Mouse (Mus musculus) ES-E14 (cell line): ENCODE data around the gene Scube1. TPM values are rescaled to one million over a fixed set of nuclear protein-coding genes. Genes with fewer than 3 reads are reported as not detected.

ENCODE experiments used
- DNase-seq: peaks from one replicate; pipeline ENCODE4 v3.0.0-alpha.2; 2013; ENCODE audit warnings: low read depth, low spot score
- H3K27ac ChIP-seq: 2 replicates; pipeline ENCODE4 v1.5.1; 2012; ENCODE audit warnings: low read depth, mild to moderate bottlenecking, low read length, moderate library complexity, mixed read lengths; ENCODE audit not compliant: poor library complexity, insufficient read depth, severe bottlenecking
- H3K36me3 ChIP-seq: 2 replicates; pipeline ENCODE4 v1.6.1; 2012; ENCODE audit warnings: mild to moderate bottlenecking, low read length, moderate library complexity, mixed read lengths; ENCODE audit not compliant: control insufficient read depth, poor library complexity, insufficient read depth, severe bottlenecking
- H3K4me1 ChIP-seq, 2 experiments: fragments of 150-350 bp in 1 of 2; sonication (generic) in 1 of 2; 2 replicates each; pipeline ENCODE4 v1.6.1; 2012; ENCODE audit warnings: low read length in 2 of 2, mild to moderate bottlenecking in 1 of 2, mixed read lengths in 1 of 2; ENCODE audit not compliant: control insufficient read depth in 2 of 2, insufficient read depth in 2 of 2, poor library complexity in 1 of 2
- H3K4me3 ChIP-seq, 2 experiments: fragments of 150-350 bp in 1 of 2; sonication (generic) in 1 of 2; 2 replicates each; pipeline ENCODE4 v1.5.1; 2012; ENCODE audit warnings: low read length in 2 of 2, low read depth in 1 of 2, mild to moderate bottlenecking in 1 of 2, mixed read lengths in 1 of 2; ENCODE audit not compliant: insufficient read depth in 1 of 2, poor library complexity in 1 of 2, severe bottlenecking in 1 of 2
- H3K9ac ChIP-seq: 2 replicates; pipeline ENCODE4 v1.6.1; 2012; ENCODE audit warnings: low read depth, mild to moderate bottlenecking, low read length, mixed read lengths; ENCODE audit not compliant: poor library complexity, insufficient read depth, severe bottlenecking
- H3K9me3 ChIP-seq: fragments of 150-350 bp; sonication (generic); 2 replicates; pipeline ENCODE4 v1.6.1; 2012; ENCODE audit warnings: low read depth, mild to moderate bottlenecking, low read length; ENCODE audit not compliant: control insufficient read depth, insufficient read depth
- CHD2 ChIP-seq: IDR thresholded peaks from 2 replicates; pipeline ENCODE4 v1.6.1; 2014; ENCODE audit warnings: mild to moderate bottlenecking, low read depth, low read length, inconsistent platforms
- HCFC1 ChIP-seq: IDR thresholded peaks from 2 replicates; pipeline ENCODE4 v1.6.1; 2012; ENCODE audit warnings: low read length, inconsistent platforms, borderline replicate concordance; ENCODE audit not compliant: insufficient read depth
- MAFK ChIP-seq: IDR thresholded peaks from 2 replicates; pipeline ENCODE4 v1.6.1; 2014; ENCODE audit warnings: mild to moderate bottlenecking, low read depth, low read length, inconsistent platforms; ENCODE audit not compliant: insufficient read depth
- ZC3H11A ChIP-seq: IDR thresholded peaks from 2 replicates; pipeline ENCODE4 v1.6.1; 2012; ENCODE audit warnings: low read depth, mild to moderate bottlenecking, inconsistent platforms, low read length, borderline replicate concordance
- ZNF384 ChIP-seq: IDR thresholded peaks from 2 replicates; pipeline ENCODE4 v1.6.1; 2012; ENCODE audit warnings: low read depth, low read length, inconsistent platforms
- in situ Hi-C, 2 experiments: fragments of 600-800 bp; cut with MboI; formaldehyde crosslinking; loops; one replicate each; pipeline ENCODE4 v1.15.1; 2025; ENCODE audit warnings: low sequenced_read_pairs in 2 of 2, inconsistent platforms in 1 of 2; ENCODE audit not compliant: unreplicated experiment in 2 of 2
- total RNA-seq: library from RNA; depleted of rRNA; stranded (reverse); fragments of 300-350 nt; gene quantifications from 2 replicates; pipeline ENCODE4 v1.2.3, GENCODE M21; 2012; rRNA removed

Scube1 gene
- total RNA-seq, 1 experiment: 1.7 TPM

GRCm38 (mm10) chr15:83563327-83563856 is 161.4 kb downstream of the Scube1 start, which contains the start of the genes Tspo and Mcat:
Gene Tspo, plus strand, starts transcription at chr15:83563592.
Gene Mcat, minus strand, starts transcription at chr15:83563787.
- H3K4me1 ChIP-seq: peaks cover 2 to 23% of the 10 kb centered on the region in 2 experiments; a peak in 1 of 4 replicates
- peak within 1 kb of the TSS; percentile 27 for H3K27ac ChIP-seq
- peak within 1 kb of the TSS; percentile 49 for H3K9ac ChIP-seq
- TF ChIP-seq MAFK: no peak
- TF ChIP-seq CHD2: no peak
- no peak for TF ChIP-seq ZNF384
- no peak for TF ChIP-seq ZC3H11A
- no peak for DNase-seq
- no peaks in the 10 kb centered on the region for H3K36me3 ChIP-seq
- H3K9me3 ChIP-seq: no peaks in the 10 kb centered on the region
- H3K4me3 ChIP-seq: peak within 1 kb of the TSS; percentile 55 to 62
- in situ Hi-C loops: no loop called here

- peak overlapping the region; percentile 27 for H3K27ac ChIP-seq
- H3K9me3 ChIP-seq: no peaks in the 10 kb centered on the region
- no peaks in the 10 kb centered on the region for H3K36me3 ChIP-seq
- TF ChIP-seq ZC3H11A: no peak
- TF ChIP-seq ZNF384: no peak
- TF ChIP-seq CHD2: no peak
- TF ChIP-seq HCFC1: no peak
- no peak for TF ChIP-seq MAFK
- H3K4me1 ChIP-seq: peaks cover 2 to 23% of the 10 kb centered on the region in 2 experiments; a peak in 1 of 4 replicates
- peak overlapping the region; percentile 25 to 55 for H3K4me3 ChIP-seq
- peak; percentile 57 for DNase-seq
- H3K9ac ChIP-seq: peak overlapping the region; percentile 8; the same call in 1 of the 2 replicates
- in situ Hi-C loops: no loop called here
These were observed 162.1 kb downstream of the Scube1 start for GRCm38 (mm10) chr15:83562626-83563270.

GRCm38 (mm10) chr15:83560941-83561477 is 163.8 kb downstream of the Scube1 start:
- TF ChIP-seq CHD2: no peak
- no peak for TF ChIP-seq MAFK
- TF ChIP-seq ZC3H11A: no peak
- no peak for TF ChIP-seq ZNF384
- no peak for TF ChIP-seq HCFC1
- H3K27ac ChIP-seq: no peak overlapping the region
- H3K9ac ChIP-seq: no peak overlapping the region
- in situ Hi-C loops: no loop called here
- no peaks in the 10 kb centered on the region for H3K9me3 ChIP-seq
- peaks cover 2 to 21% of the 10 kb centered on the region in 2 experiments; a peak in 1 of 4 replicates for H3K4me1 ChIP-seq
- H3K4me3 ChIP-seq: no peak overlapping the region
- H3K36me3 ChIP-seq: no peaks in the 10 kb centered on the region
- no peak for DNase-seq

GRCm38 (mm10) chr15:83555161-83555974 is 169.5 kb downstream of the Scube1 start:
- Histone ChIP-seq H3K9ac (peak overlapping the region; percentile 100), H3K27ac (peak overlapping the region; percentile 75), H3K4me1 (no peaks in the 10 kb centered on the region), H3K9me3 (no peaks in the 10 kb centered on the region), H3K36me3 (peaks cover 11% of the 10 kb centered on the region; the same call in 1 of the 2 replicates), H3K4me3 (peak overlapping the region; percentile 96 to 99)
- no peak for TF ChIP-seq ZC3H11A
- no peak for TF ChIP-seq MAFK
- TF ChIP-seq HCFC1: no peak
- no peak for TF ChIP-seq ZNF384
- no peak for TF ChIP-seq CHD2
- peak; percentile 68 for DNase-seq
- in situ Hi-C loops: no loop called here

Other genes with a start within 250 kb of the Scube1 start
- gene Ttll1, start 214.1 kb downstream of the Scube1 start, total RNA-seq: 5.3 and 7.2 TPM in 2 replicates
- 2.5 and 4.4 TPM in 2 replicates for gene Bik, start 198.2 kb downstream of the Scube1 start, total RNA-seq
- 43.4 and 44.7 TPM in 2 replicates for gene Tspo, start 161.4 kb downstream of the Scube1 start, total RNA-seq
- gene Mcat, start 161.2 kb downstream of the Scube1 start, total RNA-seq: 24.3 and 30.9 TPM in 2 replicates
- gene Ttll12, start 129.9 kb downstream of the Scube1 start, total RNA-seq: 32.2 and 45.5 TPM in 2 replicates
- 0.40 and 0.90 TPM in 2 replicates for gene Mpped1, start 54.4 kb upstream of the Scube1 start, total RNA-seq